Mouse (Mus musculus) hindbrain, embryonic 15.5 days (tissue): Measurements from ENCODE around the gene Zmynd12. TPM values are rescaled to one million over a fixed set of nuclear protein-coding genes. Genes with fewer than 3 reads are reported as not detected.

Source experiments
- ATAC-seq: fragments of 200-750 bp; cut with Nextera tagmentation; 2 replicates; pipeline ENCODE4 v1.8.0; 2017; ENCODE audit warnings: low read depth, moderate number of reproducible peaks, moderate TSS enrichment; ENCODE audit not compliant: low FRiP score
- H3K27ac ChIP-seq: fragments of 300-500 bp; sonication (generic); replicated peaks from 2 replicates; pipeline ENCODE4 v1.5.1; 2015; ENCODE audit warnings: mild to moderate bottlenecking, inconsistent platforms
- H3K27me3 ChIP-seq: fragments of 300-500 bp; sonication (generic); 2 replicates; pipeline ENCODE4 v1.6.1; 2015; ENCODE audit warnings: control low read depth, inconsistent platforms
- H3K36me3 ChIP-seq: fragments of 300-500 bp; sonication (generic); 2 replicates; pipeline ENCODE4 v1.6.1; 2015; ENCODE audit warnings: control low read depth, inconsistent platforms
- H3K4me1 ChIP-seq: fragments of 300-500 bp; sonication (generic); replicated peaks from 2 replicates; pipeline ENCODE4 v1.6.1; 2015; ENCODE audit warnings: control low read depth, inconsistent platforms
- H3K4me2 ChIP-seq: fragments of 300-500 bp; sonication (generic); 2 replicates; pipeline ENCODE4 v1.6.1; 2015; ENCODE audit warnings: moderate library complexity, mild to moderate bottlenecking, inconsistent platforms
- H3K4me3 ChIP-seq: fragments of 300-500 bp; sonication (generic); 2 replicates; pipeline ENCODE4 v1.5.1; 2015; ENCODE audit warnings: mild to moderate bottlenecking, inconsistent platforms
- H3K9ac ChIP-seq: fragments of 300-500 bp; sonication (generic); 2 replicates; pipeline ENCODE4 v1.6.1; 2015; ENCODE audit warnings: inconsistent platforms
- H3K9me3 ChIP-seq: fragments of 300-500 bp; sonication (generic); 2 replicates; pipeline ENCODE4 v1.6.1; 2016; ENCODE audit warnings: control low read depth, inconsistent platforms
- WGBS: fragments of 180-500 bp; shearing (Covaris S2); methylation state at CpG from one replicate; pipeline ENCODE4 v1.1.7; 2015; 5-methylcytosine and 5-hydroxymethylcytosine counted together
- polyA plus RNA-seq: library from polyadenylated mRNA; unstranded; fragments of >200 nt; fragmentation: Nextera tagmentation; extraction: Ambion mirVana; gene quantifications from 2 replicates; pipeline ENCODE4 v1.2.1, GENCODE M21; 2015

Gene Zmynd12
- polyA plus RNA-seq, 1 experiment from 2014 or later = 0.47 TPM

- no peak overlapping the region for H3K4me3 ChIP-seq
- WGBS = 61% methylated on average over 9 of the region's 9 CpGs
- ATAC-seq = no peak
- no peaks in the 10 kb centered on the region for H3K27me3 ChIP-seq
- H3K4me2 ChIP-seq = no peak overlapping the region
- H3K4me1 ChIP-seq = no peaks in the 10 kb centered on the region
- no peaks in the 10 kb centered on the region for H3K9me3 ChIP-seq
- no peak overlapping the region for H3K27ac ChIP-seq
- H3K9ac ChIP-seq = no peak overlapping the region
- H3K36me3 ChIP-seq = no peaks in the 10 kb centered on the region
Measured at GRCm38 (mm10) chr4:119483051-119483450, 60.4 kb downstream of the Zmynd12 start.

GRCm38 (mm10) chr4:119484882-119485281, 62.3 kb downstream of the Zmynd12 start:
- Histone ChIP-seq H3K36me3 (no peaks in the 10 kb centered on the region), H3K9ac (no peak overlapping the region), H3K4me3 (no peak overlapping the region), H3K9me3 (no peaks in the 10 kb centered on the region), H3K4me2 (no peak overlapping the region), H3K27ac (no peak overlapping the region), H3K4me1 (peaks cover 10% of the 10 kb centered on the region), H3K27me3 (no peaks in the 10 kb centered on the region)
- ATAC-seq = no peak
- 67% methylated on average over 7 of the region's 7 CpGs for WGBS

GRCm38 (mm10) chr4:119489666-119490065, 67.1 kb downstream of the Zmynd12 start:
- WGBS = 53% methylated on average over 10 of the region's 10 CpGs
- Histone ChIP-seq H3K27ac (no peak overlapping the region), H3K4me3 (no peak overlapping the region), H3K36me3 (no peaks in the 10 kb centered on the region), H3K27me3 (no peaks in the 10 kb centered on the region), H3K4me1 (peaks cover 26% of the 10 kb centered on the region), H3K9me3 (no peaks in the 10 kb centered on the region), H3K4me2 (no peak overlapping the region), H3K9ac (no peak overlapping the region)
- no peak for ATAC-seq

- Histone ChIP-seq H3K9ac (no peak overlapping the region), H3K9me3 (no peaks in the 10 kb centered on the region), H3K27me3 (no peaks in the 10 kb centered on the region), H3K4me3 (no peak overlapping the region), H3K4me2 (peak overlapping the region; percentile 85), H3K4me1 (peaks cover 26% of the 10 kb centered on the region), H3K36me3 (no peaks in the 10 kb centered on the region), H3K27ac (no peak overlapping the region)
- ATAC-seq = no peak
- WGBS = 84% methylated on average over 3 of the region's 3 CpGs
Measured at GRCm38 (mm10) chr4:119490806-119491205, 68.2 kb downstream of the Zmynd12 start.

DNA sequence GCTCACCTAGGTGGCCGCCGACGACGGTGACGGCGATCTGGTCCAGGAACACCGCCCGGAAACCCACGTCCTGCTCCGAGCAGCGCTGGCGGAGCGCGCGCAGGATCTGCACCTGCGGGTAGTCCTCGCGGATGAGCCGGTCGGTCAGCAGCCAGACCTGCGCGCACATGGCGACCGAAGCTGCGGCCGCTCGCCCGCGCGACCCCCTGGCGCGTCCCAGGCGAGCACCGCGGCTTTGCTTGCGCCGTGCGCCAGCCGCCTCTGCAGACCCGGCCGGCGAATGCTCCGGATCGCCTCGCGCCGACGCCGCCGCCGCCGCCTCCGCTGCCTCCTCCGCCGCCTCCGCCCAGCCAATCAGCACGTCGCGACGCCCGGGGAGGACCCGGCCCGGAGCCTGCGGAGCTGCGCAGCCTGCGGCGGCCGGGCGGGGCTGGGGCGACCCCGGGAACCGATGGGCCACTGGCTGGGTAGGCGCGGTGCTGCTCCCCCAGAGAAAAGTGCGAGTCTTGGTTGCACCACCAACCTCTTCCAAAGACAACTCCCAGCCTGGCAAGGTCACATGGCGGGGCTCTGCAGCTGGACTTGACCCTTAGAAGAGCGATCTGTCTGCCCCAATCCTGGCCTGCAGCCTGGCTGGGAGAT, 69.8 kb downstream of the Zmynd12 start, which contains the start of gene Rimkla:
Gene Rimkla, minus strand, starts transcription at position 338 of the 642 bp plus-strand sequence.
- Histone ChIP-seq H3K36me3 (no peaks in the 10 kb centered on the region), H3K4me2 (peak within 1 kb of the TSS; percentile 85), H3K9ac (peak within 1 kb of the TSS; percentile 71), H3K27ac (peak within 1 kb of the TSS; percentile 81), H3K9me3 (no peaks in the 10 kb centered on the region), H3K4me3 (peak within 1 kb of the TSS; percentile 72), H3K4me1 (peaks cover 26% of the 10 kb centered on the region), H3K27me3 (no peaks in the 10 kb centered on the region)
- WGBS = under 1% methylated on average over 63 of the region's 77 CpGs
- ATAC-seq = peak; percentile 91

GRCm38 (mm10) chr4:119492933-119493327, 70.3 kb downstream of the Zmynd12 start:
- Histone ChIP-seq H3K27me3 (no peaks in the 10 kb centered on the region), H3K9ac (peak overlapping the region; percentile 71), H3K4me2 (peak overlapping the region; percentile 85), H3K27ac (peak overlapping the region; percentile 81), H3K4me1 (peaks cover 26% of the 10 kb centered on the region), H3K36me3 (no peaks in the 10 kb centered on the region), H3K9me3 (no peaks in the 10 kb centered on the region), H3K4me3 (peak overlapping the region; percentile 72)
- WGBS = 35% methylated on average over 10 of the region's 10 CpGs
- peak; percentile 45; the same call in 1 of the 2 replicates for ATAC-seq

DNA sequence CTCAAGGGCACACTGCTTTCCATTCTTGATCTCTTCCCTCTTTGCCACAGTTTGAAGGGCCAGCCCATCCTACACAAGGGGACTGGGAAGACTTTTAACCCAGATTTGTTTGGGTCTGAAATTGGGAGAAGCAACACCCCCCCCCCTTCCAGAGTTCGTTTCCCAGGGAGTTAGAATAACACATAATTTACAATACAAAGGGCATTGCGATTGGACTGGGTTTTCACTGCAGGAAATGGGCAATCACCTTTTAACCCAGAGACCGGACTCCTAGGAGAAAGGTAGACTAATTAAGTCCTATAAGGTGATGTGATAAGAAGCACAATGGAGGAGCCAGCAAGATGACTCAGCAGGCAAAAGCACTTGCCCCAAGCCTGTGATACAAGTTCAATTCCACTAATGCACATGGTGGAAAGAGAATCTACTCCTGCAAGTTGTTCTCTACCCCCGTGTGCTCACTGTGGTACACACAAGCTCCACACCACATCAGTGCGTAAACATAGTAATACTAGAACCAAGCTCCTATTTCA, 75.8 kb downstream of the Zmynd12 start:
- Histone ChIP-seq H3K27ac (no peak overlapping the region), H3K9me3 (no peaks in the 10 kb centered on the region), H3K36me3 (no peaks in the 10 kb centered on the region), H3K4me3 (no peak overlapping the region), H3K9ac (no peak overlapping the region), H3K4me2 (no peak overlapping the region), H3K4me1 (no peaks in the 10 kb centered on the region), H3K27me3 (no peaks in the 10 kb centered on the region)
- WGBS = 65% methylated on average over 5 of the region's 5 CpGs
- no peak for ATAC-seq

DNA sequence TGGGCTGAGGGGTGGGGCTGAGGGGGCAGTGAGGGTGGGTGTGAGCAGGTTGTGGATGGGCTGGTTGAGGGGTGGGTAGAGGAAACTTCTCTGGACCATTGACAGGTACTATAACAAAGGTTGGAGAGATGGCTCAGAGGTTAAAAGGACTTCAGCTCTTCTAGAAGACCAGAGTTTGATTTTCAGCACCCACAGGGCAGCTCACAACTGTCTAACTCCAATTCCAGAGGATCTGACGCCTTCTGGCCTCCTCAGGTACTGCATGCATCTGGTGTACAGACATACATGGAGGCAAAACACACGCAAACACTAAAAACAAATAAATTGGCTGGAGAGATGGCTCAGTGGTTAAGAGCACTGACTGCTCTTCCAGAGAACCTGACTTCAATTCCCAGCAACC, 89.0 kb downstream of the Zmynd12 start:
- no peak overlapping the region for H3K9ac ChIP-seq
- WGBS = 66% methylated on average over 2 of the region's 2 CpGs
- H3K9me3 ChIP-seq = no peaks in the 10 kb centered on the region
- no peak for ATAC-seq
- no peaks in the 10 kb centered on the region for H3K27me3 ChIP-seq
- no peaks in the 10 kb centered on the region for H3K36me3 ChIP-seq
- no peak overlapping the region for H3K27ac ChIP-seq
- H3K4me1 ChIP-seq = no peaks in the 10 kb centered on the region
- no peak overlapping the region for H3K4me3 ChIP-seq
- no peak overlapping the region for H3K4me2 ChIP-seq

DNA sequence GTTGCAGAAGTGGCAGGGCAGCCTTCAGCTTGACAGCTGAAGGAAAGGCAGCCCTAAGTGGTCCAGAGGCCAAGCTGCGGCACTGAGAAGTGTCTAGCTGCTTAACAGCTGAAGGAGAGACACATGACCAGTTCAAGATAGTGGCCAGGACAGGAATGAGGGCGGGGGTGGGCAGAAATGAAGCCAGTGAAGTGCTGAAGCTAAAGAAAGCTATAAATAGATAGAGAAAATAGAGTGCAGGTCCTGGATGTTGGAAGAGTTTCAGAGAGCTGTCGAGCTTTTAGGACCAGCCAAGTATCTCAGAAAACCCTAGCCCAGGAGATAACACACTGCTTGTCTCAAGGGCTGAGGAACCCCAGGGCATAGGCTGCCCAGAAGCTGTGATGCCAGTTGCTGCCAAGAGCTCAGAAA, 90.1 kb downstream of the Zmynd12 start:
- 68% methylated on average over 3 of the region's 3 CpGs for WGBS
- Histone ChIP-seq H3K9me3 (no peaks in the 10 kb centered on the region), H3K4me3 (no peak overlapping the region), H3K9ac (no peak overlapping the region), H3K36me3 (no peaks in the 10 kb centered on the region), H3K27ac (no peak overlapping the region), H3K4me1 (no peaks in the 10 kb centered on the region), H3K4me2 (no peak overlapping the region), H3K27me3 (no peaks in the 10 kb centered on the region)
- no peak for ATAC-seq

Other genes with a start within 250 kb of the Zmynd12 start
- 4.0 and 5.4 TPM in 2 replicates for gene Zfp691, start 248.6 kb upstream of the Zmynd12 start, polyA plus RNA-seq
- 0.41 and 0.91 TPM in 2 replicates for gene Ermap, start 232.8 kb upstream of the Zmynd12 start, polyA plus RNA-seq
- gene Svbp, start 227.5 kb upstream of the Zmynd12 start, polyA plus RNA-seq = 221 and 231 TPM in 2 replicates
- 0.16 TPM in 2 replicates for gene Tmem269, start 204.6 kb upstream of the Zmynd12 start, polyA plus RNA-seq
- 28.7 and 29.4 TPM in 2 replicates for gene AU022252, start 190.1 kb upstream of the Zmynd12 start, polyA plus RNA-seq
- 11.6 and 12.0 TPM in 2 replicates for gene P3h1, start 189.9 kb upstream of the Zmynd12 start, polyA plus RNA-seq
- gene Cldn19, start 167.4 kb upstream of the Zmynd12 start, polyA plus RNA-seq = 0.80 and 1.2 TPM in 2 replicates
- gene Ybx1, start 128.2 kb upstream of the Zmynd12 start, polyA plus RNA-seq = 891 and 932 TPM in 2 replicates
- gene Ppih, start 102.3 kb upstream of the Zmynd12 start, polyA plus RNA-seq = 44.8 and 51.2 TPM in 2 replicates
- 20.0 and 21.3 TPM in 2 replicates for gene Ccdc30, start 7.3 kb upstream of the Zmynd12 start, polyA plus RNA-seq
- gene Ppcs, start 394 bp upstream of the Zmynd12 start, polyA plus RNA-seq = 20.4 and 20.8 TPM in 2 replicates
- gene Rimkla, start 69.8 kb downstream of the Zmynd12 start, polyA plus RNA-seq = 25.6 and 28.9 TPM in 2 replicates
- gene Foxj3, start 114.2 kb downstream of the Zmynd12 start, polyA plus RNA-seq = 29.3 and 31.8 TPM in 2 replicates
- 10.2 and 11.1 TPM in 2 replicates for gene Frg2f1, start 116.7 kb downstream of the Zmynd12 start, polyA plus RNA-seq
- not detected in 2 replicates for gene Guca2a, start 214.9 kb downstream of the Zmynd12 start, polyA plus RNA-seq
- not detected in 2 replicates for gene Guca2b, start 236.1 kb downstream of the Zmynd12 start, polyA plus RNA-seq